Mouse (Mus musculus) kidney, embryonic 16.5 days (tissue): ENCODE results near the gene Taok1. TPM values are rescaled to one million over a fixed set of nuclear protein-coding genes. Genes with fewer than 3 reads are reported as not detected.

ENCODE experiments used
- ATAC-seq: fragments of 200-750 bp; cut with Nextera tagmentation; 2 replicates; pipeline ENCODE4 v1.8.0; 2017; ENCODE audit warnings: moderate TSS enrichment; ENCODE audit not compliant: low FRiP score, low TSS enrichment
- H3K27ac ChIP-seq: fragments of 300-500 bp; sonication (generic); 2 replicates; pipeline ENCODE4 v1.5.1; 2014; ENCODE audit warnings: low read length
- H3K27me3 ChIP-seq: fragments of 300-500 bp; sonication (generic); 2 replicates; pipeline ENCODE4 v1.6.1; 2014; ENCODE audit warnings: low read length, control low read depth, mixed read lengths; ENCODE audit not compliant: insufficient read depth
- H3K36me3 ChIP-seq: fragments of 300-500 bp; sonication (generic); 2 replicates; pipeline ENCODE4 v1.6.1; 2014; ENCODE audit warnings: low read length, control low read depth, mixed read lengths; ENCODE audit not compliant: insufficient read depth
- H3K4me1 ChIP-seq: fragments of 300-500 bp; sonication (generic); 2 replicates; pipeline ENCODE4 v1.6.1; 2014; ENCODE audit warnings: low read length, control low read depth, mixed read lengths; ENCODE audit not compliant: insufficient read depth
- H3K4me2 ChIP-seq: fragments of 300-500 bp; sonication (generic); replicated peaks from 2 replicates; pipeline ENCODE4 v1.6.1; 2014; ENCODE audit warnings: low read depth, low read length
- H3K4me3 ChIP-seq: fragments of 300-500 bp; sonication (generic); 2 replicates; pipeline ENCODE4 v1.5.1; 2014; ENCODE audit warnings: mild to moderate bottlenecking, low read length
- H3K9ac ChIP-seq: fragments of 300-500 bp; sonication (generic); replicated peaks from 2 replicates; pipeline ENCODE4 v1.6.1; 2014; ENCODE audit warnings: low read length
- H3K9me3 ChIP-seq: fragments of 300-500 bp; sonication (generic); 2 replicates; pipeline ENCODE4 v1.6.1; 2016; ENCODE audit warnings: low read length, control low read depth
- WGBS: fragments of 180-500 bp; shearing (Covaris S2); extraction: QIAGEN DNeasy Blood & Tissue Kit; methylation state at CpG from one replicate; pipeline ENCODE4 v1.1.7; 2014; 5-methylcytosine and 5-hydroxymethylcytosine counted together
- polyA plus RNA-seq: library from polyadenylated mRNA; unstranded; fragments of >200 nt; fragmentation: Nextera tagmentation; extraction: Ambion mirVana; gene quantifications from 2 replicates; pipeline ENCODE4 v1.2.1, GENCODE M21; 2015

Taok1 gene
- polyA plus RNA-seq, 1 experiment from 2014 or later = 12.8 TPM

GRCm38 (mm10) chr11:77625061-77625855 lies 17.6 kb upstream of the Taok1 start:
- Histone ChIP-seq H3K4me1 (peaks cover 15% of the 10 kb centered on the region; the same call in 1 of the 2 replicates), H3K4me3 (peak overlapping the region; percentile 39), H3K9ac (peak overlapping the region; percentile 45), H3K27me3 (0 out of 2 replicates have a peak, but pooled peaks cover 2% of the 10 kb centered on the region), H3K9me3 (no peaks in the 10 kb centered on the region), H3K4me2 (peak overlapping the region; percentile 69), H3K36me3 (no peaks in the 10 kb centered on the region), H3K27ac (no peak overlapping the region)
- ATAC-seq = no peak
- 17% methylated on average over 11 of the region's 11 CpGs for WGBS

GRCm38 (mm10) chr11:77624441-77625060 lies 16.9 kb upstream of the Taok1 start:
- Histone ChIP-seq H3K4me2 (peak overlapping the region; percentile 69), H3K27ac (no peak overlapping the region; the same call in 1 of the 2 replicates), H3K27me3 (0 out of 2 replicates have a peak, but pooled peaks cover 2% of the 10 kb centered on the region), H3K9me3 (no peaks in the 10 kb centered on the region), H3K36me3 (no peaks in the 10 kb centered on the region), H3K4me1 (peaks cover 15% of the 10 kb centered on the region; the same call in 1 of the 2 replicates), H3K9ac (peak overlapping the region; percentile 45), H3K4me3 (peak overlapping the region; percentile 39)
- under 1% methylated on average over 17 of the region's 17 CpGs for WGBS
- ATAC-seq = peak; percentile 70; the same call in 1 of the 2 replicates

GRCm38 (mm10) chr11:77624002-77624401 lies 16.4 kb upstream of the Taok1 start:
- H3K9me3 ChIP-seq = no peaks in the 10 kb centered on the region
- ATAC-seq = no peak
- peak overlapping the region; percentile 39 for H3K4me3 ChIP-seq
- no peak overlapping the region; the same call in 1 of the 2 replicates for H3K27ac ChIP-seq
- peaks cover 15% of the 10 kb centered on the region; the same call in 1 of the 2 replicates for H3K4me1 ChIP-seq
- H3K36me3 ChIP-seq = no peaks in the 10 kb centered on the region
- peak overlapping the region; percentile 45; the same call in 1 of the 2 replicates for H3K9ac ChIP-seq
- 26% methylated on average over 5 of the region's 5 CpGs for WGBS
- peak overlapping the region; percentile 69 for H3K4me2 ChIP-seq
- H3K27me3 ChIP-seq = 0 out of 2 replicates have a peak, but pooled peaks cover 2% of the 10 kb centered on the region

- 0 out of 2 replicates have a peak, but pooled peaks cover 2% of the 10 kb centered on the region for H3K27me3 ChIP-seq
- ATAC-seq = no peak
- H3K36me3 ChIP-seq = no peaks in the 10 kb centered on the region
- no peak overlapping the region for H3K4me2 ChIP-seq
- no peaks in the 10 kb centered on the region for H3K9me3 ChIP-seq
- H3K27ac ChIP-seq = peak overlapping the region; percentile 20
- WGBS = 46% methylated on average over 5 of the region's 5 CpGs
- no peak overlapping the region for H3K9ac ChIP-seq
- H3K4me1 ChIP-seq = peaks cover 15% of the 10 kb centered on the region; the same call in 1 of the 2 replicates
- no peak overlapping the region for H3K4me3 ChIP-seq
Observed at GRCm38 (mm10) chr11:77621902-77622535, 14.4 kb upstream of the Taok1 start.

- Histone ChIP-seq H3K9me3 (no peaks in the 10 kb centered on the region), H3K4me3 (no peak overlapping the region), H3K4me1 (no peaks in the 10 kb centered on the region), H3K36me3 (no peaks in the 10 kb centered on the region), H3K9ac (no peak overlapping the region), H3K27me3 (no peaks in the 10 kb centered on the region), H3K27ac (no peak overlapping the region), H3K4me2 (no peak overlapping the region)
- 76% methylated on average over 5 of the region's 5 CpGs for WGBS
- ATAC-seq = no peak
Observed at GRCm38 (mm10) chr11:77615084-77615624, 7.5 kb upstream of the Taok1 start.

GRCm38 (mm10) chr11:77606835-77607537 lies 629 bp downstream of the Taok1 start:
- peak; percentile 76 for ATAC-seq
- Histone ChIP-seq H3K4me2 (peak overlapping the region; percentile 92), H3K27ac (peak overlapping the region; percentile 97)

GRCm38 (mm10) chr11:77606469-77606834 lies 1.2 kb downstream of the Taok1 start:
- no peaks in the 10 kb centered on the region for H3K9me3 ChIP-seq
- no peaks in the 10 kb centered on the region for H3K36me3 ChIP-seq
- H3K9ac ChIP-seq = peak overlapping the region; percentile 100
- H3K4me1 ChIP-seq = peaks cover 16% of the 10 kb centered on the region
- peak overlapping the region; percentile 92 for H3K4me2 ChIP-seq
- WGBS = 8% methylated on average over 6 of the region's 6 CpGs
- no peaks in the 10 kb centered on the region for H3K27me3 ChIP-seq
- peak overlapping the region; percentile 97 for H3K27ac ChIP-seq
- peak overlapping the region; percentile 97 for H3K4me3 ChIP-seq
- no peak; the same call in 1 of the 2 replicates for ATAC-seq

More at GRCm38 (mm10) chr11:77606835-77607537, 629 bp downstream of the Taok1 start:
- Histone ChIP-seq H3K27me3 (no peaks in the 10 kb centered on the region), H3K4me3 (peak overlapping the region; percentile 97), H3K36me3 (no peaks in the 10 kb centered on the region), H3K4me1 (peaks cover 16% of the 10 kb centered on the region), H3K9ac (peak overlapping the region; percentile 100), H3K9me3 (no peaks in the 10 kb centered on the region)
- under 1% methylated on average over 36 of the region's 48 CpGs for WGBS

GRCm38 (mm10) chr11:77597266-77597665 lies 10.3 kb downstream of the Taok1 start:
- no peak overlapping the region for H3K4me2 ChIP-seq
- no peak overlapping the region for H3K27ac ChIP-seq
- peaks cover 7% of the 10 kb centered on the region; the same call in 1 of the 2 replicates for H3K36me3 ChIP-seq
- H3K27me3 ChIP-seq = no peaks in the 10 kb centered on the region
- ATAC-seq = no peak
- no peak overlapping the region for H3K9ac ChIP-seq
- no peaks in the 10 kb centered on the region for H3K9me3 ChIP-seq
- no peak overlapping the region for H3K4me3 ChIP-seq
- no peaks in the 10 kb centered on the region for H3K4me1 ChIP-seq

GRCm38 (mm10) chr11:77591388-77591787 lies 16.2 kb downstream of the Taok1 start:
- no peak overlapping the region for H3K27ac ChIP-seq
- no peak overlapping the region for H3K4me3 ChIP-seq
- no peaks in the 10 kb centered on the region for H3K27me3 ChIP-seq
- peaks cover 4% of the 10 kb centered on the region; the same call in 1 of the 2 replicates for H3K36me3 ChIP-seq
- H3K9me3 ChIP-seq = no peaks in the 10 kb centered on the region
- no peak overlapping the region for H3K4me2 ChIP-seq
- no peaks in the 10 kb centered on the region for H3K4me1 ChIP-seq
- ATAC-seq = no peak
- 94% methylated on average over 2 of the region's 2 CpGs for WGBS
- H3K9ac ChIP-seq = no peak overlapping the region
